Mouse (Mus musculus): ENCODE results near the gene Tor4a. TPM values are rescaled to one million over a fixed set of nuclear protein-coding genes. Genes with fewer than 3 reads are reported as not detected.

Gene Tor4a
- total RNA-seq, 2 experiments from 2014 or later: 17.4 to 25.1 TPM

DNA sequence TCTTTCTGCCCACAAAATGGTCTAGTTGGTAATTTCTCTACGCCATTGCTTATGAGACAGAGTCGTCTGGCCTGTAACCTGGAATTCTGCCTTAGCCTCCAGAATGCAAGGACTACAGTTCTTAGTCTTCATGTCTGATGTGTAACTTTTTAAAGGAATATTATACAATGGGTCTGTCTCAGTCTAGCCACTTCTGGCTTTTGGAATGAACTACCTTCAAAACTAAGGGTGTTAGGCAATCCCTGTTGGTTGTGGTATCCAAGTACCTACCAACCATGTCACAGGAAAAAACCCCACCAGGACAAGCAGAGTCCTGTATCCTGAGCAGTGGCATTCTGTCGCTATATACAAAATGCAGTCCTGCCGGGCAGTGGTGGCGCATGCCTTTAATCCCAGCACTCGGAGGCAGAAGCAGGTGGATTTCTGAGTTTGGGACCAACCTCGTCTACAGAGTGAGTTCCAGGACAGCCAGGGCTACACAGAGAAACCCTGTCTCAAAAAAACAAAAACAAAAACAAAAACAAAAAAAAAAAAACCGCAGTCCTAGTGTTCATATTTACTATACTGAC, 29.2 kb upstream of the Tor4a start:
- ATAC-seq (ENCODE audit: poor library complexity, severe bottlenecking): no peak

- peak; percentile 73 for ATAC-seq (ENCODE audit: poor library complexity, severe bottlenecking)
These were observed 28.4 kb upstream of the Tor4a start for GRCm38 (mm10) chr2:25224766-25225752.

DNA sequence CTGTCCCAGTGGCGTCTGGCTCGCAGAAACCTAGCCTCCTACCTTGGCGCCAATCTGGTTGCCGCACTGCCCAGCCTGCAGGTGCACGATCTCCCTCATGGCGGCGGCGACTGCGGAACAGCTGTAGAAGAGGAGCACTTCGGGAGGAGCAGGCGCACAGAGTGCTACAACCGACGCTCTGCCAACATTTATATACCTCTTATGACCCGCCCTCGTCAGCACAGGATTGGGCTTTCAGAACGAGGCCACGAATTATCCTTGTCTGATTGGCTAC, 27.7 kb upstream of the Tor4a start, which contains the start of gene Tubb4b:
Gene Tubb4b, minus strand, starts transcription at position 211 of the 274 bp plus-strand sequence.
- ATAC-seq (ENCODE audit: poor library complexity, severe bottlenecking): no peak

GRCm38 (mm10) chr2:25223681-25224491, 27.2 kb upstream of the Tor4a start:
- peak; percentile 50 for ATAC-seq (ENCODE audit: poor library complexity, severe bottlenecking)

- ATAC-seq (ENCODE audit: poor library complexity, severe bottlenecking): no peak
These were observed 24.7 kb upstream of the Tor4a start for GRCm38 (mm10) chr2:25221331-25221772.

DNA sequence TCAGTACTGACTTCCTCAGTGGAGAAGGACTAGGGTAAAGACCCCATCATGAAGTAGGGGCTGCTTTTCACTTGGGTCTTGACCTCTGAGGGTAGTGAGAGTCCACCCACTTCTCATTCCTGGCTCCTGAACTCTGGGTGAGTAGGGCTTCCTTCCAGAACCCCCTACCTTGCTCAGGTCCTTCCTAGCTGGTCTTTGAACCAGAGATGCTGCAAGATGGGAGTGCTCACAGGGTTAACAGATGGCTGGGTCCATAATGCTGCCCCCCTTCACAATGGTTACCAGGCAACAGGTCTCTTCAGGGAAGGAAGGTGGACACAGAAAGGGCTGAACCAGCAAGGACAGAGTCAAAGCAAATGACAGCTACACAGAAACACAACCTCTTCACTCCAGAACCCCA, 21.8 kb upstream of the Tor4a start, which contains the start of gene Fam166a:
Gene Fam166a, plus strand, starts transcription at position 301 of the 400 bp plus-strand sequence.
- ATAC-seq (ENCODE audit: poor library complexity, severe bottlenecking): no peak

- no peak for ATAC-seq (ENCODE audit: poor library complexity, severe bottlenecking)
These were observed 21.0 kb upstream of the Tor4a start for GRCm38 (mm10) chr2:25217666-25218065.

GRCm38 (mm10) chr2:25214444-25214843, 17.8 kb upstream of the Tor4a start, which contains the start of gene Stpg3:
Gene Stpg3, minus strand, starts transcription at chr2:25214637.
- no peak for ATAC-seq (ENCODE audit: poor library complexity, severe bottlenecking)

GRCm38 (mm10) chr2:25213266-25213865, 16.7 kb upstream of the Tor4a start:
- ATAC-seq (ENCODE audit: poor library complexity, severe bottlenecking): no peak

GRCm38 (mm10) chr2:25211121-25211670, 14.5 kb upstream of the Tor4a start, which contains the start of gene Nelfb:
Gene Nelfb, minus strand, starts transcription at chr2:25211489.
- ATAC-seq (ENCODE audit: poor library complexity, severe bottlenecking): peak; percentile 99

DNA sequence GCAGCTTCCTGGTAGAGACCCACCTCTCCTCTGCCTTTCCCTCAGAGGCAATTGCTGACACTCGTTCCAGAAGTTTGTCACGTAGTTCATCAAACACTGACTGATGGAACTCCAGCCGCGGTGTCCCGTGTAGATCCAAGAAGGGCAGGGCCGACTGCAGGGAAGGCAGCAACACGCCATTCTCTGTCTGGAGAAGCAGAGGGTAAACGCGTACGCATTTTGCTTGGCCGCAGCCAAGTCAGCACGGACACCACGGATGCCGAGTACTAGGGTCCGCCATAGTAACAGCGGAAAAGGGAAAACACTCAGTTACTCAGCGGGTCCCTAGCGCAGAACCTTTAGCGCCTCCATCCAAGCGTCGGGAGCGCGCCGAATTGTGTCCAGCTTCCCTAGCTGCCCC, 14.0 kb upstream of the Tor4a start:
- ATAC-seq (ENCODE audit: poor library complexity, severe bottlenecking): peak; percentile 19

- ATAC-seq (ENCODE audit: poor library complexity, severe bottlenecking): no peak
These were observed 10.9 kb upstream of the Tor4a start for GRCm38 (mm10) chr2:25207593-25207992.

- ATAC-seq (ENCODE audit: poor library complexity, severe bottlenecking): no peak
These were observed 7.0 kb upstream of the Tor4a start for GRCm38 (mm10) chr2:25203631-25204214.

DNA sequence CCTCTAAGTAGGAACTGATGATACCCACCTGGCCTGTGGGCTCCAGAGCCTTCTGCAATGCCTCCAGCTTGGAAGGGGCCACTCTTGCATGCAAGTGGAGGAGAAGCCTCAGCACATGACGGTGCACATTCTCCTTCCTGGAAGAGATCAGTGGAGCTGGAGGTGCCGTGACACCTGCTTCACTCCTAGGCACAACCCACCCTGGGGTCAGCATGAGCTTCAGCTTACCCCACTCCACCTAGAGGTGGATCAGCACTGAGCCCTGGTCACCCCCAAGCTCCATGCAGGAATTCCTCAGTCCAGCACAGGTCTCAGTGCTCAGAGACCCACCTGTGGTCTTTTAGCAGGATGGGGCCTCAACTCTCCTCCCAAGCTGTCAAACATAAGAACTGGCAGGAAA, 3.9 kb upstream of the Tor4a start:
- ATAC-seq (ENCODE audit: poor library complexity, severe bottlenecking): no peak

DNA sequence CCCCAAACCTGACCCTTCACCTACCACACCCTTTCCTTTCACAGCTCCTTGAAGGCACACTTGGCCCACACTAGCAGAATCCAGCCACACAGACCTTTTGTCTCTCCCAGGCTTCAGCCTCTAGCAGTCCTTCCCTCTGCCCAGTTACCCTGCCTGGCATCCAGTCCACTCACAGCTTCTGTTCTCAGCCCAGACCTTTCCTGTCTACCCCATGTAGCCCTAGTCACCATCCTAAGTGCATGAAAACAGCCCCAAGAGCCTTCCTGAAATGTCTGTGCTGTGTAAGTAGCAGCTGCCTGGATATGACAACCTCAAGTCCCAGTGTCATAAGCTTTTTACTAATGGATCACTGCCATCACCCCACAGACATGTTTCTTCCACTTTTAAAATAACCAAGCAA, 1.3 kb upstream of the Tor4a start:
- ATAC-seq (ENCODE audit: poor library complexity, severe bottlenecking): no peak

GRCm38 (mm10) chr2:25197191-25197590, 505 bp upstream of the Tor4a start:
- ATAC-seq (ENCODE audit: poor library complexity, severe bottlenecking): no peak

DNA sequence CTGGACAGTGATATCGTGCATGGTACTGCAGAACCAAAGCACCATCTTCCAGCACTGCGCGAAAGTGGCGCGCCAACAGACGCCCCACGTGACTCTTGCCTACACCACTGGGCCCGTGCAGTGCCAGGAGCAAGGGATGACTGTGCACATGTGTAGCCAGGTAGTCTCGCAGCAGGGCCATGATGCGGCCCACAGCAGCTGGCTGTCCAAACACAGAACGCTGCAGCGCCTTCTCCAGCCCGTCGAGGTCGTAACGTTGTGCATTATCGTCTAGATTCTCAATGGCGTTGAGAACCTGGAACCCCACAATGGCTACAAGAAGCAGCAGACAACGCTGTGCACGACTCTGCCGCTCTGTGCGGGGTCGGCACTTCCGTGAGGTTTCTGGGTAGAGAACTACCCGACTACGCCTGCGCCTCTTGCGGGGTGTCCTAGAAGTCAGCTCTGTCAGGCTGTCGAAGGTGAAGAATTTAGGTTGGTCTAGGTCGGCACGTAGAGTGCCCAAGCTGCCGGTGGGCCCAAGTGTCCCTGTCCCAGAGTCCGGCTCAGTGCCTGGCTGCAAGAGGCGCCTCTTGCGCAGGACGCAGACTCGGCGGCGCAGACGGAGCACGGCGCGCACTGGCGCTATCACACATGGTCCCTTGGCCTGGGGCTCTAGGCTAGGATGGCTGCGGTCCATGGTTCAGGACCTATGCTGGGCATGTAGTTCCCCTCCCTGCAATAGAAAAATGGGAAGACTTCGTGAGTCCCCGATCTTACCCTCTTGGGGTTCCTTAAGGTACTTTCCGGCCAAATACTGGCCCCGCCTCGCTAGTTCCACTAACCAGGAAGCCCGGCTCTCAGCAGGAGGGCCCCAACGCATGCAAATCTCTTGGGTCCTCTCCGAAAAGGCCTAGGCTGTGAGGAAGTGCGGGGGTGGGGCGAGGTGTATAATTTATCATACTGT, 1.2 kb downstream of the Tor4a start:
- peak; percentile 41 for ATAC-seq (ENCODE audit: poor library complexity, severe bottlenecking)

DNA sequence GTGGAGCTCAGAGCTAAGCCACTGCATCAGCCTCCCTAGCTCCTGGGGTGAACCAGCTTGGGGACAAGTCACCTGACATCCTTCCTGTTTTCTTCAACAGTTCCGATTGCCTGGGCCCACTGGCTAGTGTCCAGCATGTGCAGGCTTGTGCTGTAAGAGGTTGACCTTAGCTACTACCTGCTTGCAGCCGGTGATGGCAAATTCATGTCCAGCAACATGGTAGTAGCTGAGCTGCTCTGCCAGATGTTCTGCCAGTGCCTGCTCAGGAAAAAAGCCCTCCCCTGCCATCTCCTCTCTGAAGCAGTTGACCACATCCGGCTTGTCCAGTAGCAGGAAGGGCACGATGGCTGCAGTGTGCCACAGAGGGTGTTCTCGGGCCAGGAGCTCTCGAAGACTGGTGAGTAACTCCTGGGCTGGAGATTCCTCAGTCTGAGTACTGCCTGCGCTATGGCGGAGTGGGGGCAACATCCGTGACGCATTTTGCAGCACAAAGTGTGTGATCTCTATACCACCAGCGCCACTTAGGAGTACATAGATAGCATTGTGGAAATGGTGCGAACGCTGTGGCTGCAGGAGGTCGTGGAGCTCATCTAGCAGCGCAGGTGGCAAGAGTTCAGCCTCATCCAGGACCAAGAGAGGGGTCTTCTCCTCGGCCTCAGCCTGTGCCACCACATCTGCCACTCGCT, 2.1 kb downstream of the Tor4a start:
- ATAC-seq (ENCODE audit: poor library complexity, severe bottlenecking): peak; percentile 51
